Mouse (Mus musculus): Measurements from ENCODE around the gene Bri3. TPM values are rescaled to one million over a fixed set of nuclear protein-coding genes. Genes with fewer than 3 reads are reported as not detected.
"Not testable (repeated sequence)": the region's sequence is repeated elsewhere in the genome, so short reads cannot be mapped to it uniquely, and the experiment has no call there.

The Bri3 gene
- polyA plus RNA-seq, 1 experiment from 2014 or later = 139 TPM

DNA sequence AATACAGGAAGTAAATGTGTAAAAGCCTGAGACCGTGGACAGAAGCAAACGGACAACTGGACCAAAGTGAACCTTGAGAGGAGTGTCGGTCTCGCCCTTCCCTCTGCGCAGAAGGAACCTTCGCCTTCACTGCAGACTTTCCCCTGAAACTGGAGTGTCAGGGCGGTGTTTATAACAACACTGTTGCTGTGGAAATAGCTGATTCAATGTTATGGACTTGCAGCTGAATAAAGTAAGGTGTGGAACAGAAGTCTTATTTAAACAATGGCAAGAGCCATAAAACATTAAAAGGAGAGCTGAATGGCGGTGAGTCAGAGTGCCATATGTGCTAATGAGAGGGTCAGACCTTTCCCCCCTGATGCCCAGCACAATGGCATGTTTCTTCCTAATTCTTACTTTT lies 73.2 kb downstream of the Bri3 start:
- ATAC-seq (ENCODE audit: low FRiP score) = no peak
- H3K36me3 ChIP-seq (replicated peaks) = no peaks in the 10 kb centered on the region
- H3K9me3 ChIP-seq = no peaks in the 10 kb centered on the region
- H3K4me1 ChIP-seq = peaks cover 9% of the 10 kb centered on the region
- no peak overlapping the region for H3K27ac ChIP-seq
- no peak overlapping the region for H3K4me2 ChIP-seq
- 92% methylated on average over 8 of the region's 8 CpGs for WGBS
- no peak overlapping the region for H3K9ac ChIP-seq
- H3K4me3 ChIP-seq (replicated peaks) = no peak overlapping the region
- H3K27me3 ChIP-seq = no peaks in the 10 kb centered on the region

DNA sequence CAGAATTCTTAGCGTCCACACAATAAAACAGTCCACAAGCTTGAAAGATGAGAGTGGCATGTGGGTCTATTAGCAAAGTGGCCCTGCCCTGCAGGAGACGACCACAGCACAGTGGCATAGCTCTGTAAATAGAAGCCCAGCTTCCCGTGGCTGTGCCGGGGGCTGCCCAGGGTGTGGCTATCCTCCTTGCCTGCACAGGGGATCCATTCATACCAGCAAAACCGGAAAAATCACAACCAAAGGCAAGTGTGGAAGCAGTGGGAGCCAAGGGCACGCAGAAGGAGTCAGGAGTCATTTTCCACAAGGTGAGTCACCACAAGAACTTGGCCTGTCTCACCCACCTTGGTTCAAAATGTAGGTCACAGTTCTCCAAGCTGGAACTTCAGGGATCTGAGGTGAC lies 74.0 kb downstream of the Bri3 start:
- Histone ChIP-seq H3K9ac (no peak overlapping the region), H3K4me1 (peaks cover 9% of the 10 kb centered on the region), H3K27ac (no peak overlapping the region), H3K4me3 (replicated peaks) (no peak overlapping the region), H3K27me3 (no peaks in the 10 kb centered on the region), H3K4me2 (no peak overlapping the region), H3K36me3 (replicated peaks) (no peaks in the 10 kb centered on the region), H3K9me3 (no peaks in the 10 kb centered on the region)
- WGBS = 52% methylated on average over 6 of the region's 6 CpGs
- ATAC-seq (ENCODE audit: low FRiP score) = no peak

DNA sequence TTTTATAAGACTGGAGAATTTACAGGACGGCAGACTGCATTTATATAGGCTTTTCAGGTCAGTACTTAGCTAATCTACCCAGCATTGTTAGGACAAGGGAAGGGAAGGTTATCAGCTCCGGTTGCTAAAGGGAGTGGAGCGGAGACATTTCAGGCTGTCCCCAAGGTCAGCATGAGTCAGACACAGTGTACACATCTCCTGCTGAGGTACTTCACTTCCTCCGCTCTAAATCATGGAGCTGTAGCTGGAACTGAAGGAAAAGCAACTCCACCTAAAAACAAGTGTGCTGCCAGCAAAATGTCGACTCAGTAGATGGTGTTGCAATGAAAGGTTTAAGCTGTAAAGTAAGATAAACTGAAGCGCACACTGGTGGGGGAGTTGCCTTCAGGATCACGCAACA lies 77.4 kb downstream of the Bri3 start:
- Histone ChIP-seq H3K4me1 (peaks cover 5% of the 10 kb centered on the region; the same call in 1 of the 2 replicates), H3K27me3 (no peaks in the 10 kb centered on the region), H3K9me3 (no peaks in the 10 kb centered on the region), H3K9ac (no peak overlapping the region), H3K27ac (no peak overlapping the region), H3K4me3 (replicated peaks) (no peak overlapping the region), H3K36me3 (replicated peaks) (no peaks in the 10 kb centered on the region), H3K4me2 (no peak overlapping the region)
- no peak for ATAC-seq (ENCODE audit: low FRiP score)
- 85% methylated on average over 7 of the region's 7 CpGs for WGBS

DNA sequence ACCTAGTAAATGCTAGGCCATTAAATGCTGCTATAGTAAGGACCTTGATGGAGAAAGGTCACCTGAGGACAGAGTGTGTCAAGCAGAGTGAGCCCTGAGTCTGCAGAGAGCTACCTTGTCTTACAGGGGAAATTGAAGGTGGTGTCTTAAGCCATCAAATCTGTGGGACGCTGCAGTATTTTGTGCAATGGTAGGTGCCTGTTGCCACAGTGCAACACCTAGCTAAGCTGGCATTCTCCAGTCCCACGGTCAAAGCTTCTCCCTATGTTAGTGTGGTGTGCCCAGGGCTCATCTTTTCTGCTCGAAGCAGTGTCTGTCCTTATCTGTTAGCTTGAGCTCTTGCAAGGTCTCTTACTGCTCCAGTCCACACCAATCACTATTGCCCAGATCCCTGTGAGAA lies 78.5 kb downstream of the Bri3 start:
- Histone ChIP-seq H3K36me3 (replicated peaks) (no peaks in the 10 kb centered on the region), H3K4me3 (replicated peaks) (no peak overlapping the region), H3K9ac (no peak overlapping the region), H3K9me3 (no peaks in the 10 kb centered on the region), H3K4me1 (peaks cover 4% of the 10 kb centered on the region; the same call in 1 of the 2 replicates), H3K27me3 (no peaks in the 10 kb centered on the region), H3K4me2 (no peak overlapping the region), H3K27ac (no peak overlapping the region)
- no peak for ATAC-seq (ENCODE audit: low FRiP score)
- 82% methylated on average over 3 of the region's 3 CpGs for whole genome bisulfite sequencing

DNA sequence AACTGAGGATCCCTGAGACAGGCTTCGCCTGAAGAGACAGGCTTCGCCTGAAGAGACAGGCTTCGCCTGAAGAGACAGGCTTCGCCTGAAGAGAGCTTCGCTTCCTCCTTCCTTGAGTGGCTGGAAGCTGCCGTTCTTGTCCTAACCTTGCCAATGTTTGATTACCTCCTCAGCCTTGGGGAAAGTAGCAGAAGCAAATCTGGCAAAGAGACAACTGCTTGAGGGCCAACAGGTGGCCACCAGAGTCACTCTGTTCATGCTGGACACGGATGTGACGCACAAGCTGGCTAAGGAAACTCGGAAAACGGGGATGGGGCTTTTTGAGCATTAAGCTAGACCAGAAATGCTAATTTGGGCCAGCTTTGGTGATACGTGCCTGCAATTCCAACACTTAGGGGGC lies 89.8 kb downstream of the Bri3 start:
- H3K9ac ChIP-seq = no peak overlapping the region
- H3K27ac ChIP-seq = no peak overlapping the region
- no peaks in the 10 kb centered on the region for H3K9me3 ChIP-seq
- no peaks in the 10 kb centered on the region for H3K36me3 ChIP-seq (replicated peaks)
- no peaks in the 10 kb centered on the region for H3K27me3 ChIP-seq
- H3K4me1 ChIP-seq = no peaks in the 10 kb centered on the region
- H3K4me2 ChIP-seq = no peak overlapping the region
- 92% methylated on average over 11 of the region's 11 CpGs for WGBS
- H3K4me3 ChIP-seq (replicated peaks) = no peak overlapping the region
- no peak for ATAC-seq (ENCODE audit: low FRiP score)

DNA sequence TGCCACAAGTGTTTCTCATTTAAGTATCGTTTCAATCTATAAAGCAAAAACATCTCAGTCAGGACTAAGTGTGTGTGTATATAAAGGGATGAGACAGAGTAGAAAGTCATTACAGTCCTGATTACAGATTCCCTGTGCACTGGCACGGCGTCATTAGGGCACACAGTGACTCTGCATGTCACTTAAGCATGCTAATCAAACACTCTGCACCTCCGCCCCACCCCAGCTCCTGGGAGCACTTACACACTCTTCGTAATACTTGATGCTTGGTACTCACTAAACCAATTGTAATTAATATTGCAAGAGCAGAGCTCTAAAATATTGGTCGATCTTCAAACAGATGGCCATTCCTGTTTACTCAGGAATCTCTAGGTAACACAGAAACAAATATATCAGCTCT lies 91.1 kb downstream of the Bri3 start:
- WGBS = 82% methylated on average over 6 of the region's 6 CpGs
- not testable (repeated sequence) for H3K4me2 ChIP-seq; H3K4me3 ChIP-seq (replicated peaks); H3K9me3 ChIP-seq; H3K4me1 ChIP-seq; H3K27ac ChIP-seq; H3K27me3 ChIP-seq; H3K36me3 ChIP-seq (replicated peaks); ATAC-seq (ENCODE audit: low FRiP score); H3K9ac ChIP-seq

DNA sequence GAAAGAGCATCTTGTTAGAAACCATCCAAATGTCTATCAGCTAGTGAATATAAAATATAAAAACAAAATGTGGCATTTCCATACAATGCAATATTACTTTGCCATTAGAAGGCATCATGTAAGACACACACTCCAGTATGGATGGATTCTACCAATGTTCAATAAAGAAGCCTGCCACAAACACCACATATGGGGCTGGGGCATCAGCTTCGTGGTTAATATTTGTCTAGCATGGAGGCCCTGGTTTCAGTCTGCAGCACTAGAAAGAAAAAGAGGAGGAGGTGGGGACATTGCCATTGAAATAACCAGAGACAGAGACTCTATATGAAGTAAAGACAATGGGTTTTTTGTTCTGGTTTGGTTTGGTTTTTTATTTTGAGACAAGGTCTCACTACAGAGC lies 94.5 kb downstream of the Bri3 start:
- Histone ChIP-seq H3K4me2 (no peak overlapping the region), H3K9me3 (no peaks in the 10 kb centered on the region), H3K9ac (no peak overlapping the region), H3K4me3 (replicated peaks) (no peak overlapping the region), H3K4me1 (no peaks in the 10 kb centered on the region), H3K27ac (no peak overlapping the region), H3K27me3 (no peaks in the 10 kb centered on the region), H3K36me3 (replicated peaks) (no peaks in the 10 kb centered on the region)
- no peak for ATAC-seq (ENCODE audit: low FRiP score)
- 41% methylated on average over 1 of the region's 1 CpGs for WGBS

- Histone ChIP-seq H3K4me3 (replicated peaks) (no peak overlapping the region), H3K9ac (no peak overlapping the region), H3K4me1 (no peaks in the 10 kb centered on the region), H3K4me2 (no peak overlapping the region), H3K9me3 (no peaks in the 10 kb centered on the region), H3K27ac (no peak overlapping the region), H3K27me3 (no peaks in the 10 kb centered on the region), H3K36me3 (replicated peaks) (no peaks in the 10 kb centered on the region)
- 82% methylated on average over 1 of the region's 1 CpGs for WGBS
- no peak for ATAC-seq (ENCODE audit: low FRiP score)
Observed at GRCm38 (mm10) chr5:144341085-144341484, 96.8 kb downstream of the Bri3 start.

GRCm38 (mm10) chr5:144344592-144344991 lies 100.4 kb downstream of the Bri3 start:
- Histone ChIP-seq H3K4me3 (replicated peaks) (no peak overlapping the region), H3K36me3 (replicated peaks) (no peaks in the 10 kb centered on the region), H3K4me2 (no peak overlapping the region), H3K27ac (no peak overlapping the region), H3K4me1 (no peaks in the 10 kb centered on the region), H3K9me3 (no peaks in the 10 kb centered on the region), H3K27me3 (no peaks in the 10 kb centered on the region), H3K9ac (no peak overlapping the region)
- 88% methylated on average over 6 of the region's 6 CpGs for WGBS
- ATAC-seq (ENCODE audit: low FRiP score) = no peak

GRCm38 (mm10) chr5:144351185-144351584 lies 106.9 kb downstream of the Bri3 start:
- WGBS = 15% methylated on average over 8 of the region's 8 CpGs
- ATAC-seq (ENCODE audit: low FRiP score) = no peak
- H3K4me1 ChIP-seq = no peaks in the 10 kb centered on the region
- no peak overlapping the region for H3K27ac ChIP-seq
- H3K9ac ChIP-seq = no peak overlapping the region
- peaks cover 6% of the 10 kb centered on the region; the same call in 1 of the 2 replicates for H3K27me3 ChIP-seq
- H3K36me3 ChIP-seq (replicated peaks) = no peaks in the 10 kb centered on the region
- H3K4me3 ChIP-seq (replicated peaks) = no peak overlapping the region
- no peaks in the 10 kb centered on the region for H3K9me3 ChIP-seq
- no peak overlapping the region for H3K4me2 ChIP-seq

DNA sequence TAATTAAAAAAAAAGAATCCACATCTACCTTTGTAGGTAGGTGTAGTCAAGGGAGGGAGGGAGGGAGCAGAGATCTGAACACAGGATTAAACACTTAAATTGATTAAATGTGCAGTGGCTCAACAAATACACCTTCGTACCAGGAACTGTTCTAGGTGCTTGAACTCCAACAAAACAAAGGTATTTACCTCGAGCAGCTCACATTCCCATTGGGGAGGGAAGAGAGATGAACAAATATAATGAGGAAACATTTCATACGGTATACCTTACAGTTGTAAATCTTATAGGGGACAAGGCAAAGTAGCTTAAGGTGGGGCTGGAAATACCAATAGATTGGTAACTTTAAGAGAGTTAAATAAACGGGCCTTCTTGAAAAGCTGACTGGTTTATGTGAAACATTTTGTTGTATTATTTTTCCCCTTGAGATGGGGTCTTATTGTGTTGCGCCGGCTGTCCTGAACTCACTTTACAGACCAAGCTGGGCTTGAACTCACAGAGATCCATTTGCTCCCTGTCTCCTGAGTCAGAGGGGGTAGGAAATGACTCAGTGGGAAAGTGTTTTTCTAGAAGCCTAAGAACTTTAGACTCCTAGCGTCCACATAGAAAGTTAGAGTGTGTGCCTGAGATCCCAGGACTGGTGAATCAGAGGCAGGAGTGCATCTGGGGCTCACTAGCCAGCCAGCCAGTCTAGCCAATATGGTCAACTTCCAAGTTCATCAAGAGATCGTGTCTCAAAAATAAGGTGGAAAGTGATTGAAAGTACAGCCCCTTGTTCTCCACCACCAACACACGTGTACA lies 108.2 kb downstream of the Bri3 start:
- H3K4me3 ChIP-seq (replicated peaks) = no peak overlapping the region
- no peak overlapping the region for H3K9ac ChIP-seq
- no peaks in the 10 kb centered on the region for H3K36me3 ChIP-seq (replicated peaks)
- no peak overlapping the region for H3K27ac ChIP-seq
- 84% methylated on average over 9 of the region's 9 CpGs for WGBS
- ATAC-seq (ENCODE audit: low FRiP score) = no peak
- H3K4me2 ChIP-seq = no peak overlapping the region
- H3K4me1 ChIP-seq = peaks cover 5% of the 10 kb centered on the region; the same call in 1 of the 2 replicates
- H3K9me3 ChIP-seq = no peaks in the 10 kb centered on the region
- peaks cover 13% of the 10 kb centered on the region for H3K27me3 ChIP-seq

- Histone ChIP-seq H3K4me2 (peak overlapping the region; percentile 86), H3K9me3 (no peaks in the 10 kb centered on the region), H3K9ac (peak overlapping the region; percentile 46; the same call in 1 of the 2 replicates), H3K36me3 (replicated peaks) (no peaks in the 10 kb centered on the region), H3K4me1 (peaks cover 19% of the 10 kb centered on the region), H3K4me3 (replicated peaks) (peak overlapping the region; percentile 49), H3K27me3 (peaks cover 32% of the 10 kb centered on the region), H3K27ac (no peak overlapping the region)
- ATAC-seq (ENCODE audit: low FRiP score) = no peak
- WGBS = 10% methylated on average over 17 of the region's 17 CpGs
Observed at GRCm38 (mm10) chr5:144356776-144357455, 112.7 kb downstream of the Bri3 start.

- Histone ChIP-seq H3K36me3 (replicated peaks) (no peaks in the 10 kb centered on the region), H3K4me3 (replicated peaks) (peak overlapping the region; percentile 49), H3K27me3 (peaks cover 32% of the 10 kb centered on the region), H3K4me1 (peaks cover 19% of the 10 kb centered on the region), H3K4me2 (peak overlapping the region; percentile 86), H3K27ac (no peak overlapping the region), H3K9ac (peak overlapping the region; percentile 46; the same call in 1 of the 2 replicates), H3K9me3 (no peaks in the 10 kb centered on the region)
- ATAC-seq (ENCODE audit: low FRiP score) = no peak
- 0% methylated on average over 27 of the region's 27 CpGs for WGBS
Observed at GRCm38 (mm10) chr5:144357551-144357880, 113.3 kb downstream of the Bri3 start.
